Mouse (Mus musculus) ovary, postnatal 14 days (tissue): ENCODE data around the gene Catsper4.
"Not testable (repeated sequence)": the region's sequence is repeated elsewhere in the genome, so short reads cannot be mapped to it uniquely, and the experiment has no call there.

Experiments
- DNase-seq: peaks from one replicate; pipeline ENCODE4 v3.0.0; 2022; ENCODE audit warnings: low spot score

Catsper4 gene

GRCm38 (mm10) chr4:134227194-134227593 is at the start of gene Catsper4:
Catsper4 (minus strand) TSS chr4:134227383.
- DNase-seq, result no peak

GRCm38 (mm10) chr4:134273417-134274345 is 46.5 kb upstream of the Catsper4 start:
- DNase-seq, result no peak

GRCm38 (mm10) chr4:134272731-134273416 is 45.7 kb upstream of the Catsper4 start:
- no peak for DNase-seq

GRCm38 (mm10) chr4:134271979-134272378 is 44.8 kb upstream of the Catsper4 start:
- DNase-seq, result no peak

GRCm38 (mm10) chr4:134269622-134270021 is 42.4 kb upstream of the Catsper4 start:
- not testable (repeated sequence) for DNase-seq

GRCm38 (mm10) chr4:134268102-134268655 is 41.0 kb upstream of the Catsper4 start:
- no peak for DNase-seq

- no peak for DNase-seq
These were observed 38.8 kb upstream of the Catsper4 start for GRCm38 (mm10) chr4:134265860-134266585.

GRCm38 (mm10) chr4:134263191-134263590 is 36.0 kb upstream of the Catsper4 start:
- peak; percentile 61 for DNase-seq

- DNase-seq, result no peak
These were observed 31.2 kb upstream of the Catsper4 start for GRCm38 (mm10) chr4:134258354-134258753.

- DNase-seq, result no peak
These were observed 30.2 kb upstream of the Catsper4 start for GRCm38 (mm10) chr4:134257198-134258009.

GRCm38 (mm10) chr4:134256407-134257197 is 29.4 kb upstream of the Catsper4 start:
- no peak for DNase-seq

GRCm38 (mm10) chr4:134255854-134256253 is 28.7 kb upstream of the Catsper4 start:
- DNase-seq, result no peak

GRCm38 (mm10) chr4:134254835-134255234 is 27.7 kb upstream of the Catsper4 start:
- DNase-seq, result no peak

- DNase-seq, result no peak
These were observed 26.6 kb upstream of the Catsper4 start, which contains the start of gene Grrp1 for GRCm38 (mm10) chr4:134253722-134254324. Grrp1 (minus strand) TSS chr4:134254106.

- DNase-seq, result no peak
These were observed 25.9 kb upstream of the Catsper4 start for GRCm38 (mm10) chr4:134252911-134253721.

- DNase-seq, result no peak
These were observed 25.1 kb upstream of the Catsper4 start for GRCm38 (mm10) chr4:134252131-134252910.

- DNase-seq, result no peak
These were observed 24.3 kb upstream of the Catsper4 start for GRCm38 (mm10) chr4:134251241-134252130.
